Mouse (Mus musculus): ENCODE data around the gene Tat. TPM values are rescaled to one million over a fixed set of nuclear protein-coding genes. Genes with fewer than 3 reads are reported as not detected.

The Tat gene
- total and polyA plus RNA-seq, 3 experiments, result not detected

- Histone ChIP-seq H3K9ac (ENCODE audit: insufficient read depth, low read depth) (no peak overlapping the region), H3K4me1 (ENCODE audit: control insufficient read depth in 1 of 2, insufficient read depth in 2 of 2) (no peaks in the 10 kb centered on the region), H3K9me3 (replicated peaks; ENCODE audit: low read length) (peaks cover under 1% of the 10 kb centered on the region), H3K4me3 (replicated peaks in 1 of 3; ENCODE audit: low read depth in 2 of 3, low read length in 2 of 3, poor library complexity in 1 of 3) (no peak overlapping the region), H3K27ac (ENCODE audit: insufficient read depth, low read depth) (no peak overlapping the region), H3K4me2 (ENCODE audit: insufficient read depth, low read depth, poor library complexity, severe bottlenecking) (no peak overlapping the region), H3K36me3 (replicated peaks in 1 of 2; ENCODE audit: control insufficient read depth in 1 of 2, insufficient read depth in 1 of 2, low read length in 1 of 2) (no peaks in the 10 kb centered on the region), H3K79me2 (replicated peaks; ENCODE audit: control insufficient read depth, extremely low read depth, insufficient read depth, poor library complexity, severe bottlenecking) (no peaks in the 10 kb centered on the region), H3K27me3 (replicated peaks) (peaks cover 10% of the 10 kb centered on the region)
- in situ Hi-C loops (cut with MboI; ENCODE audit: low pct_ligation_motif_present, low pct_unique_long_range_greater_than_20kb, low sequenced_read_pairs) (no loop called here), dilution Hi-C loops (cut with MboI; ENCODE audit: extremely low pct_ligation_motif_present, extremely low pct_unique_long_range_greater_than_20kb, low sequenced_read_pairs) (no loop called here)
- peak; percentile 60 for DNase-seq (ENCODE audit: extremely low read depth)
- TF ChIP-seq CTCF (conservative IDR thresholded peaks at IDR 0.05 in 1 of 2, IDR thresholded peaks at IDR 0.05 in 1 of 2; ENCODE audit: low read depth in 2 of 2, low read length in 2 of 2), result peak; percentile 89
- TF ChIP-seq SMC3 (IDR thresholded peaks at IDR 0.05; ENCODE audit: low read depth, low read length), result peak; percentile 73
- 0 out of 2 replicates have a peak, but pooled peaks have one; percentile 39 for TF ChIP-seq E2F4 (IDR thresholded peaks at IDR 0.05; ENCODE audit: insufficient replicate concordance, low read depth, low read length)
- TF ChIP-seq MAX (IDR thresholded peaks at IDR 0.05; ENCODE audit: low read length), result no peak
- no peak for TF ChIP-seq UBTF (IDR thresholded peaks at IDR 0.05; ENCODE audit: low read depth, low read length)
- peak; percentile 88 for TF ChIP-seq RAD21 (IDR thresholded peaks at IDR 0.05; ENCODE audit: low read depth, low read length)
- TF ChIP-seq TCF12 (IDR thresholded peaks at IDR 0.05; ENCODE audit: low read depth, low read length), result no peak
Observed at GRCm38 (mm10) chr8:109970323-109970722, 19.9 kb upstream of the Tat start.

DNA sequence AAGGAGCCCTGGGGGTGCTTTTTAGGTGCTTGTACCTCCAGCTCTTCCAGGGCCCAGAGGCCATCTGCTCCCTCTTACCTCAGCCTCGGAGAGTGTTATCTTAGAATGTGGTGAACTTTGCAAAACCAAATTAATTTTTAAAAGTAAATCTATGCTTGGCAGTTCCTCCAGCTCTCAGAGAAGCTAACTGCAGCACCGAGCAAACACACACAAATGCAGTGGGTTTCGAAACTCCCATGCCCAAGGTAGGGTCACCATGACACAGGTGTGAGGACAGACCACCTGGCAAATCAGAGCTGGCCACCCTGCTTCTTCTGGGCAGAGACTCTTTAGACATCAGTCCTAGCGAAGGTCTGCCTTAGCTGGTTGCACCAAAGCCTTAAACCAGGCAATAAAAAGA, 17.3 kb upstream of the Tat start:
- Histone ChIP-seq H3K27me3 (replicated peaks) (peaks cover 10% of the 10 kb centered on the region), H3K4me3 (replicated peaks in 1 of 3; ENCODE audit: low read depth in 2 of 3, low read length in 2 of 3, poor library complexity in 1 of 3) (no peak overlapping the region), H3K79me2 (replicated peaks; ENCODE audit: control insufficient read depth, extremely low read depth, insufficient read depth, poor library complexity, severe bottlenecking) (no peaks in the 10 kb centered on the region), H3K9me3 (replicated peaks; ENCODE audit: low read length) (peaks cover 16% of the 10 kb centered on the region), H3K9ac (ENCODE audit: insufficient read depth, low read depth) (no peak overlapping the region), H3K4me2 (ENCODE audit: insufficient read depth, low read depth, poor library complexity, severe bottlenecking) (no peak overlapping the region), H3K4me1 (ENCODE audit: control insufficient read depth in 1 of 2, insufficient read depth in 2 of 2) (no peaks in the 10 kb centered on the region), H3K36me3 (replicated peaks in 1 of 2; ENCODE audit: control insufficient read depth in 1 of 2, insufficient read depth in 1 of 2, low read length in 1 of 2) (no peaks in the 10 kb centered on the region), H3K27ac (ENCODE audit: insufficient read depth, low read depth) (no peak overlapping the region)
- TF ChIP-seq NRF1 (IDR thresholded peaks at IDR 0.05; ENCODE audit: low read depth, low read length) (no peak), TCF12 (IDR thresholded peaks at IDR 0.05; ENCODE audit: low read depth, low read length) (no peak), ZC3H11A (IDR thresholded peaks at IDR 0.05; ENCODE audit: low read depth, low read length) (no peak), E2F4 (IDR thresholded peaks at IDR 0.05; ENCODE audit: insufficient replicate concordance, low read depth, low read length) (no peak), PAX5 (IDR thresholded peaks at IDR 0.05; ENCODE audit: low read length) (no peak), EP300 (IDR thresholded peaks at IDR 0.05; ENCODE audit: low read length) (no peak), USF1 (IDR thresholded peaks at IDR 0.05; ENCODE audit: low read depth, low read length) (no peak), POLR2AphosphoS2 (IDR thresholded peaks at IDR 0.05; ENCODE audit: low read depth, low read length) (no peak), POLR2A (IDR thresholded peaks at IDR 0.05; ENCODE audit: low read depth, low read length) (no peak), BHLHE40 (IDR thresholded peaks at IDR 0.05; ENCODE audit: low read depth, low read length) (no peak), ZNF384 (IDR thresholded peaks at IDR 0.05; ENCODE audit: low read depth, low read length) (no peak), SMC3 (IDR thresholded peaks at IDR 0.05; ENCODE audit: low read depth, low read length) (no peak), JUN (IDR thresholded peaks at IDR 0.05; ENCODE audit: insufficient read depth, low read depth, low read length) (no peak), RAD21 (IDR thresholded peaks at IDR 0.05; ENCODE audit: low read depth, low read length) (no peak), HCFC1 (IDR thresholded peaks at IDR 0.05; ENCODE audit: low read depth, low read length) (no peak), MEF2A (IDR thresholded peaks at IDR 0.05; ENCODE audit: borderline replicate concordance, low read depth, low read length) (no peak), ELF1 (IDR thresholded peaks at IDR 0.05; ENCODE audit: low read depth, low read length) (no peak), NELFE (IDR thresholded peaks at IDR 0.05; ENCODE audit: low read depth, low read length) (no peak), CHD2 (IDR thresholded peaks at IDR 0.05; ENCODE audit: low read length) (no peak)
- dilution Hi-C loops (cut with MboI; ENCODE audit: extremely low pct_ligation_motif_present, extremely low pct_unique_long_range_greater_than_20kb, low sequenced_read_pairs), result no loop called here
- in situ Hi-C loops (cut with MboI; ENCODE audit: low pct_ligation_motif_present, low pct_unique_long_range_greater_than_20kb, low sequenced_read_pairs), result no loop called here
- DNase-seq (ENCODE audit: extremely low read depth), result no peak

Measured in CH12.LX (cell line).